Mouse (Mus musculus) lung, embryonic 15.5 days (tissue): Measurements from ENCODE around the gene Gm10961. TPM values are rescaled to one million over a fixed set of nuclear protein-coding genes. Genes with fewer than 3 reads are reported as not detected.
"Not testable (repeated sequence)": the region's sequence is repeated elsewhere in the genome, so short reads cannot be mapped to it uniquely, and the experiment has no call there.

Source experiments
- ATAC-seq: fragments of 200-750 bp; cut with Nextera tagmentation; 2 replicates; pipeline ENCODE4 v1.8.0; 2017; ENCODE audit warnings: moderate number of reproducible peaks, borderline replicate concordance; ENCODE audit not compliant: low FRiP score, low TSS enrichment; ENCODE audit errors: extremely low read depth
- H3K27ac ChIP-seq: fragments of 300-500 bp; sonication (generic); 2 replicates; pipeline ENCODE4 v1.5.1; 2015; ENCODE audit warnings: moderate library complexity, mild to moderate bottlenecking, inconsistent platforms
- H3K27me3 ChIP-seq: fragments of 300-500 bp; sonication (generic); 2 replicates; pipeline ENCODE4 v1.6.1; 2015; ENCODE audit warnings: inconsistent platforms
- H3K36me3 ChIP-seq: fragments of 300-500 bp; sonication (generic); 2 replicates; pipeline ENCODE4 v1.6.1; 2015; ENCODE audit warnings: inconsistent platforms
- H3K4me1 ChIP-seq: fragments of 300-500 bp; sonication (generic); 2 replicates; pipeline ENCODE4 v1.6.1; 2015; ENCODE audit warnings: inconsistent platforms
- H3K4me2 ChIP-seq: fragments of 300-500 bp; sonication (generic); 2 replicates; pipeline ENCODE4 v1.6.1; 2015; ENCODE audit warnings: inconsistent platforms, mild to moderate bottlenecking, moderate library complexity
- H3K4me3 ChIP-seq: fragments of 300-500 bp; sonication (generic); 2 replicates; pipeline ENCODE4 v1.5.1; 2015; ENCODE audit warnings: mild to moderate bottlenecking, inconsistent platforms
- H3K9ac ChIP-seq: fragments of 300-500 bp; sonication (generic); 2 replicates; pipeline ENCODE4 v1.6.1; 2015; ENCODE audit warnings: inconsistent platforms
- H3K9me3 ChIP-seq: fragments of 300-500 bp; sonication (generic); 2 replicates; pipeline ENCODE4 v1.6.1; 2016; ENCODE audit warnings: inconsistent platforms
- WGBS: fragments of 180-500 bp; shearing (Covaris S2); methylation state at CpG from one replicate; pipeline ENCODE4 v1.1.7; 2015; 5-methylcytosine and 5-hydroxymethylcytosine counted together
- polyA plus RNA-seq: library from polyadenylated mRNA; unstranded; fragments of >200 nt; fragmentation: Nextera tagmentation; extraction: Ambion mirVana; gene quantifications from 2 replicates; pipeline ENCODE4 v1.2.1, GENCODE M21; 2015

Gm10961 gene
- polyA plus RNA-seq, 1 experiment from 2014 or later: not detected

- Histone ChIP-seq H3K36me3 (no peaks in the 10 kb centered on the region), H3K27ac (no peak overlapping the region), H3K9me3 (no peaks in the 10 kb centered on the region), H3K9ac (no peak overlapping the region), H3K4me3 (no peak overlapping the region), H3K4me2 (no peak overlapping the region), H3K27me3 (no peaks in the 10 kb centered on the region), H3K4me1 (no peaks in the 10 kb centered on the region)
- no peak for ATAC-seq
- WGBS: 76% methylated on average over 3 of the region's 3 CpGs
Observed at GRCm38 (mm10) chr3:107636236-107636635, 5.1 kb downstream of the Gm10961 start.

GRCm38 (mm10) chr3:107637606-107638172 lies 6.6 kb downstream of the Gm10961 start:
- H3K27ac ChIP-seq: no peak overlapping the region
- H3K4me1 ChIP-seq: no peaks in the 10 kb centered on the region
- H3K27me3 ChIP-seq: no peaks in the 10 kb centered on the region
- no peaks in the 10 kb centered on the region for H3K36me3 ChIP-seq
- H3K4me2 ChIP-seq: no peak overlapping the region
- no peak for ATAC-seq
- H3K9ac ChIP-seq: no peak overlapping the region
- H3K9me3 ChIP-seq: no peaks in the 10 kb centered on the region
- WGBS: 52% methylated on average over 5 of the region's 5 CpGs
- H3K4me3 ChIP-seq: no peak overlapping the region

- WGBS: 72% methylated on average over 3 of the region's 3 CpGs
- H3K27ac ChIP-seq: no peak overlapping the region
- ATAC-seq: no peak
- no peaks in the 10 kb centered on the region for H3K9me3 ChIP-seq
- no peak overlapping the region for H3K4me3 ChIP-seq
- no peaks in the 10 kb centered on the region for H3K27me3 ChIP-seq
- H3K9ac ChIP-seq: no peak overlapping the region
- H3K4me2 ChIP-seq: no peak overlapping the region
- H3K4me1 ChIP-seq: no peaks in the 10 kb centered on the region
- H3K36me3 ChIP-seq: no peaks in the 10 kb centered on the region
Observed at GRCm38 (mm10) chr3:107646947-107647346, 15.8 kb downstream of the Gm10961 start.

- H3K4me3 ChIP-seq, H3K4me2 ChIP-seq, H3K36me3 ChIP-seq, ATAC-seq, H3K9ac ChIP-seq, H3K27me3 ChIP-seq, H3K9me3 ChIP-seq, H3K4me1 ChIP-seq, H3K27ac ChIP-seq: not testable (repeated sequence)
- WGBS: 56% methylated on average over 5 of the region's 5 CpGs
Observed at GRCm38 (mm10) chr3:107650276-107650675, 19.2 kb downstream of the Gm10961 start.

- Histone ChIP-seq H3K4me2 (no peak overlapping the region), H3K9ac (no peak overlapping the region), H3K27ac (no peak overlapping the region), H3K27me3 (no peaks in the 10 kb centered on the region), H3K4me3 (no peak overlapping the region), H3K4me1 (no peaks in the 10 kb centered on the region), H3K9me3 (no peaks in the 10 kb centered on the region), H3K36me3 (no peaks in the 10 kb centered on the region)
- 91% methylated on average over 3 of the region's 3 CpGs for WGBS
- ATAC-seq: no peak
Observed at GRCm38 (mm10) chr3:107652968-107653367, 21.8 kb downstream of the Gm10961 start.

- WGBS: 78% methylated on average over 3 of the region's 3 CpGs
- no peak overlapping the region for H3K4me2 ChIP-seq
- ATAC-seq: no peak
Observed at GRCm38 (mm10) chr3:107654861-107655260, 23.7 kb downstream of the Gm10961 start.

GRCm38 (mm10) chr3:107655491-107655890 lies 24.4 kb downstream of the Gm10961 start:
- no peaks in the 10 kb centered on the region for H3K27me3 ChIP-seq
- no peaks in the 10 kb centered on the region for H3K4me1 ChIP-seq
- no peak overlapping the region for H3K27ac ChIP-seq
- no peak for ATAC-seq
- 57% methylated on average over 3 of the region's 3 CpGs for WGBS
- H3K4me3 ChIP-seq: no peak overlapping the region
- H3K9ac ChIP-seq: no peak overlapping the region
- H3K36me3 ChIP-seq: peaks cover 6% of the 10 kb centered on the region
- H3K4me2 ChIP-seq: no peak overlapping the region
- H3K9me3 ChIP-seq: no peaks in the 10 kb centered on the region

More at GRCm38 (mm10) chr3:107654861-107655260, 23.7 kb downstream of the Gm10961 start:
- Histone ChIP-seq H3K36me3 (no peaks in the 10 kb centered on the region), H3K27ac (no peak overlapping the region), H3K4me3 (no peak overlapping the region), H3K9ac (no peak overlapping the region), H3K9me3 (no peaks in the 10 kb centered on the region), H3K27me3 (no peaks in the 10 kb centered on the region), H3K4me1 (no peaks in the 10 kb centered on the region)

GRCm38 (mm10) chr3:107656151-107656550 lies 25.0 kb downstream of the Gm10961 start:
- Histone ChIP-seq H3K27me3 (no peaks in the 10 kb centered on the region), H3K9me3 (no peaks in the 10 kb centered on the region), H3K9ac (no peak overlapping the region), H3K27ac (no peak overlapping the region), H3K36me3 (peaks cover 13% of the 10 kb centered on the region), H3K4me2 (no peak overlapping the region), H3K4me3 (no peak overlapping the region), H3K4me1 (no peaks in the 10 kb centered on the region)
- 86% methylated on average over 2 of the region's 2 CpGs for WGBS
- ATAC-seq: no peak

- H3K4me1 ChIP-seq: no peaks in the 10 kb centered on the region
- H3K9ac ChIP-seq: no peak overlapping the region
- no peak overlapping the region for H3K27ac ChIP-seq
- no peak overlapping the region for H3K4me3 ChIP-seq
- no peak overlapping the region for H3K4me2 ChIP-seq
- no peaks in the 10 kb centered on the region for H3K27me3 ChIP-seq
- H3K36me3 ChIP-seq: peaks cover 14% of the 10 kb centered on the region
- 77% methylated on average over 4 of the region's 4 CpGs for WGBS
- no peak for ATAC-seq
- H3K9me3 ChIP-seq: no peaks in the 10 kb centered on the region
Observed at GRCm38 (mm10) chr3:107656888-107657287, 25.8 kb downstream of the Gm10961 start.

GRCm38 (mm10) chr3:107659000-107659399 lies 27.9 kb downstream of the Gm10961 start:
- WGBS: 85% methylated on average over 1 of the region's 1 CpGs
- H3K4me1 ChIP-seq: no peaks in the 10 kb centered on the region
- no peak overlapping the region for H3K9ac ChIP-seq
- H3K4me3 ChIP-seq: no peak overlapping the region
- no peak overlapping the region for H3K27ac ChIP-seq
- H3K9me3 ChIP-seq: no peaks in the 10 kb centered on the region
- H3K36me3 ChIP-seq: peaks cover 33% of the 10 kb centered on the region
- no peak overlapping the region for H3K4me2 ChIP-seq
- ATAC-seq: no peak
- no peaks in the 10 kb centered on the region for H3K27me3 ChIP-seq

GRCm38 (mm10) chr3:107664641-107665040 lies 33.5 kb downstream of the Gm10961 start:
- Histone ChIP-seq H3K4me2 (no peak overlapping the region), H3K4me1 (no peaks in the 10 kb centered on the region), H3K27me3 (no peaks in the 10 kb centered on the region), H3K27ac (no peak overlapping the region), H3K9me3 (no peaks in the 10 kb centered on the region), H3K9ac (no peak overlapping the region), H3K4me3 (no peak overlapping the region), H3K36me3 (peaks cover 89% of the 10 kb centered on the region)
- no peak for ATAC-seq
- 94% methylated on average over 1 of the region's 1 CpGs for WGBS

- H3K9me3 ChIP-seq: no peaks in the 10 kb centered on the region
- H3K36me3 ChIP-seq: peaks cover 92% of the 10 kb centered on the region
- H3K4me1 ChIP-seq: no peaks in the 10 kb centered on the region
- H3K27ac ChIP-seq: no peak overlapping the region
- no peak overlapping the region for H3K4me3 ChIP-seq
- no peak for ATAC-seq
- no peaks in the 10 kb centered on the region for H3K27me3 ChIP-seq
- WGBS: 76% methylated on average over 6 of the region's 6 CpGs
- H3K9ac ChIP-seq: no peak overlapping the region
- H3K4me2 ChIP-seq: no peak overlapping the region
Observed at GRCm38 (mm10) chr3:107667426-107667825, 36.3 kb downstream of the Gm10961 start.

GRCm38 (mm10) chr3:107668786-107669185 lies 37.7 kb downstream of the Gm10961 start:
- Histone ChIP-seq H3K4me1 (no peaks in the 10 kb centered on the region), H3K36me3 (peaks cover 88% of the 10 kb centered on the region), H3K9me3 (no peaks in the 10 kb centered on the region), H3K4me3 (no peak overlapping the region), H3K27me3 (no peaks in the 10 kb centered on the region), H3K27ac (no peak overlapping the region), H3K4me2 (no peak overlapping the region), H3K9ac (no peak overlapping the region)
- 88% methylated on average over 7 of the region's 7 CpGs for WGBS
- ATAC-seq: no peak
